Mouse (Mus musculus): ENCODE data around the gene 4930503B20Rik. TPM values are rescaled to one million over a fixed set of nuclear protein-coding genes. Genes with fewer than 3 reads are reported as not detected.

Gene 4930503B20Rik
- 0.12 TPM for polyA plus RNA-seq (2015; fragmentation: Illumina TruSeq; extraction: RNeasy Lipid Tissue Mini Kit (QIAGEN cat#74804); ENCODE audit: insufficient read depth, low replicate concordance)

GRCm38 (mm10) chr3:146651217-146651616 is at the start of gene 4930503B20Rik:
Gene 4930503B20Rik (minus strand): TSS chr3:146651317.

GRCm38 (mm10) chr3:146684811-146685675 is 33.9 kb upstream of the 4930503B20Rik start, which contains the start of gene Samd13:
Gene Samd13 (minus strand): TSS chr3:146685592.

GRCm38 (mm10) chr3:146615496-146615895 is 35.6 kb downstream of the 4930503B20Rik start, which contains the start of gene Dnase2b:
Gene Dnase2b (minus strand): TSS chr3:146615596.

Other genes with a start within 250 kb of the 4930503B20Rik start
- gene Ssx2ip, start 246.7 kb downstream of the 4930503B20Rik start, polyA plus RNA-seq (2015; fragmentation: Illumina TruSeq; extraction: RNeasy Lipid Tissue Mini Kit (QIAGEN cat#74804); ENCODE audit: insufficient read depth, low replicate concordance): 4.7 TPM
- gene Ctbs, start 201.5 kb downstream of the 4930503B20Rik start, polyA plus RNA-seq (2015; fragmentation: Illumina TruSeq; extraction: RNeasy Lipid Tissue Mini Kit (QIAGEN cat#74804); ENCODE audit: insufficient read depth, low replicate concordance): 12.0 TPM
- gene Spata1, start 151.6 kb downstream of the 4930503B20Rik start, polyA plus RNA-seq (2015; fragmentation: Illumina TruSeq; extraction: RNeasy Lipid Tissue Mini Kit (QIAGEN cat#74804); ENCODE audit: insufficient read depth, low replicate concordance): 14.0 TPM
- gene Gng5, start 151.5 kb downstream of the 4930503B20Rik start, polyA plus RNA-seq (2015; fragmentation: Illumina TruSeq; extraction: RNeasy Lipid Tissue Mini Kit (QIAGEN cat#74804); ENCODE audit: insufficient read depth, low replicate concordance): 260 TPM
- gene Rpf1, start 129.9 kb downstream of the 4930503B20Rik start, polyA plus RNA-seq (2015; fragmentation: Illumina TruSeq; extraction: RNeasy Lipid Tissue Mini Kit (QIAGEN cat#74804); ENCODE audit: insufficient read depth, low replicate concordance): 71.6 TPM
- not detected for gene Uox, start 80.9 kb downstream of the 4930503B20Rik start, polyA plus RNA-seq (2015; fragmentation: Illumina TruSeq; extraction: RNeasy Lipid Tissue Mini Kit (QIAGEN cat#74804); ENCODE audit: insufficient read depth, low replicate concordance)
- not detected for gene Dnase2b, start 35.7 kb downstream of the 4930503B20Rik start, polyA plus RNA-seq (2015; fragmentation: Illumina TruSeq; extraction: RNeasy Lipid Tissue Mini Kit (QIAGEN cat#74804); ENCODE audit: insufficient read depth, low replicate concordance)
- 0.51 TPM for gene Samd13, start 34.3 kb upstream of the 4930503B20Rik start, polyA plus RNA-seq (2015; fragmentation: Illumina TruSeq; extraction: RNeasy Lipid Tissue Mini Kit (QIAGEN cat#74804); ENCODE audit: insufficient read depth, low replicate concordance)
- gene Prkacb, start 161.7 kb upstream of the 4930503B20Rik start, polyA plus RNA-seq (2015; fragmentation: Illumina TruSeq; extraction: RNeasy Lipid Tissue Mini Kit (QIAGEN cat#74804); ENCODE audit: insufficient read depth, low replicate concordance): 104 TPM
- gene Ttll7, start 201.1 kb upstream of the 4930503B20Rik start, polyA plus RNA-seq (2015; fragmentation: Illumina TruSeq; extraction: RNeasy Lipid Tissue Mini Kit (QIAGEN cat#74804); ENCODE audit: insufficient read depth, low replicate concordance): 2.3 TPM